Mouse (Mus musculus) forebrain, embryonic 13.5 days (tissue): ENCODE results near the gene Klf15. TPM values are rescaled to one million over a fixed set of nuclear protein-coding genes. Genes with fewer than 3 reads are reported as not detected.

Experiments used
- ATAC-seq: fragments of 200-750 bp; cut with Nextera tagmentation; 2 replicates; pipeline ENCODE4 v1.8.0; 2017
- H3K27ac ChIP-seq: fragments of 300-500 bp; sonication (generic); 2 replicates; pipeline ENCODE4 v1.5.1; 2015; ENCODE audit warnings: inconsistent platforms, mild to moderate bottlenecking, moderate library complexity
- H3K27me3 ChIP-seq: fragments of 300-500 bp; sonication (generic); 2 replicates; pipeline ENCODE4 v1.6.1; 2015; ENCODE audit warnings: mild to moderate bottlenecking, inconsistent platforms
- H3K36me3 ChIP-seq: fragments of 300-500 bp; sonication (generic); 2 replicates; pipeline ENCODE4 v1.6.1; 2015; ENCODE audit warnings: mild to moderate bottlenecking, inconsistent platforms; ENCODE audit not compliant: poor library complexity, severe bottlenecking
- H3K4me1 ChIP-seq: fragments of 300-500 bp; sonication (generic); 2 replicates; pipeline ENCODE4 v1.6.1; 2015; ENCODE audit warnings: inconsistent platforms
- H3K4me2 ChIP-seq: fragments of 300-500 bp; sonication (generic); 2 replicates; pipeline ENCODE4 v1.6.1; 2015; ENCODE audit warnings: inconsistent platforms, mild to moderate bottlenecking, moderate library complexity
- H3K4me3 ChIP-seq: fragments of 300-500 bp; sonication (generic); 2 replicates; pipeline ENCODE4 v1.5.1; 2015; ENCODE audit warnings: mild to moderate bottlenecking, inconsistent platforms
- H3K9ac ChIP-seq: fragments of 300-500 bp; sonication (generic); 2 replicates; pipeline ENCODE4 v1.6.1; 2015; ENCODE audit warnings: mild to moderate bottlenecking, inconsistent platforms
- H3K9me3 ChIP-seq: fragments of 300-500 bp; sonication (generic); replicated peaks from 2 replicates; pipeline ENCODE4 v1.6.1; 2016; ENCODE audit warnings: inconsistent platforms
- WGBS: fragments of 180-500 bp; shearing (Covaris S2); methylation state at CpG from one replicate; pipeline ENCODE4 v1.1.7; 2015; 5-methylcytosine and 5-hydroxymethylcytosine counted together
- polyA plus RNA-seq: library from polyadenylated mRNA; unstranded; fragments of >200 nt; fragmentation: Nextera tagmentation; extraction: Ambion mirVana; gene quantifications from 2 replicates; pipeline ENCODE4 v1.2.1, GENCODE M21; 2015

The Klf15 gene
- polyA plus RNA-seq, 1 experiment from 2014 or later, result 7.0 TPM

DNA sequence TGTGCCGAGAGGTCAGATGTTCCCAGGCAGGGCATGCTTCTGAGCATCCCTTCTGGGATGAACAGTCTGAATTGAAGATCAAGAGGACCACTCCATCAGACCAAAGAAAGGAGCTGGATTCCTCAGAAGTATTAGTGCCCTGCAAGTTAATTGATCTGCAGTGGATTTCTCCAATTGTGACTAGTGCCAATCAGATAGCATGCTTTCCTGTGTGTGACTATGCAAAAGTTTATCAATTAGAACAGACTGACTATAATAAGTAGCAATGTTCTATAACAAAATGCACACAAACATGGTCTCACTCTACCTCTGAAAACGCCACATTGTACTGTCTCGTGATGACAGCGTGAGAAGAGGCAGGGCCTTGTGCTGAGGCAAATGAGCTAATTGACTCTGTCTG lies 37.1 kb downstream of the Klf15 start:
- no peaks in the 10 kb centered on the region for H3K27me3 ChIP-seq
- H3K9me3 ChIP-seq, result no peaks in the 10 kb centered on the region
- no peak overlapping the region for H3K4me3 ChIP-seq
- ATAC-seq, result no peak
- no peak overlapping the region for H3K4me2 ChIP-seq
- H3K27ac ChIP-seq, result no peak overlapping the region
- no peaks in the 10 kb centered on the region for H3K36me3 ChIP-seq
- 40% methylated on average over 4 of the region's 4 CpGs for WGBS
- no peak overlapping the region for H3K9ac ChIP-seq
- peaks cover 17% of the 10 kb centered on the region for H3K4me1 ChIP-seq

DNA sequence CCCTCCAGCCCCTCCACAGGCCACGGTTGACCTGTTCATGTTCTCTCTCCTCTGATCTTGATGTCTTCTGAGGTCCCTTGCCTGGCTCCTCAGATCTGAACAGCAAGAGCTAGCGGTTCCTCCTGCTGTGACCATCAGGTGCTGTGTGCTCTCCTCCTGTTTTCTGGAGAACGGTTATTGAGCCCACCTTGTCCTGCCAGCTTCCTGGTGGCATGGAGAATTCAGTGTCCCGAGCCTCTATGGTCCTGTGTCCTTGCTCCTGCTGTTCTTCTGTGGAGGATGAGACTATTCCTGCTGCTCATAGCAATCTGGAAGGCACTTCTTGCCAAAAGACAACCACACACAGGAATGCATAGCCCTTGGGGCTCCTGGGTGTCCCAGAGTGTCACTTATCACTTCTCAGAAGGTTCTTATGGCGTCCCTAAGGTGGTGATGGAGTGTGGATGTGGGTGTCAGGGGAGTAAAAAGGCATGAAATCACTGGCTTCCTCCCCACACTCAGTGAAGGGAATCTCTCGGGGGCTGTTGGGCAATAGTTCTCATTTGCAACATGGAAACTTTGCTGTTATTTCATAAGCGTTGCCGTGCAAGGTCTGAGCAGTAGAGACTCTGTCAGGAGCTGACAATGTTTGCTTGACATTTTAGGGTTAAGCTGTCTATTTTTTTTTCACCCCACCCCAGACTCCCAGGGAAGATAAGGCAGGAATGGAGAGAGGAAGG lies 39.0 kb downstream of the Klf15 start:
- Histone ChIP-seq H3K27ac (no peak overlapping the region), H3K9me3 (no peaks in the 10 kb centered on the region), H3K9ac (no peak overlapping the region), H3K4me2 (no peak overlapping the region), H3K27me3 (no peaks in the 10 kb centered on the region), H3K4me1 (peaks cover 11% of the 10 kb centered on the region; the same call in 1 of the 2 replicates), H3K36me3 (no peaks in the 10 kb centered on the region), H3K4me3 (no peak overlapping the region)
- no peak for ATAC-seq
- 80% methylated on average over 8 of the region's 8 CpGs for WGBS

GRCm38 (mm10) chr6:90505906-90506305 lies 43.5 kb downstream of the Klf15 start:
- no peak overlapping the region for H3K4me3 ChIP-seq
- no peak for ATAC-seq
- no peaks in the 10 kb centered on the region for H3K9me3 ChIP-seq
- H3K27me3 ChIP-seq, result no peaks in the 10 kb centered on the region
- H3K4me2 ChIP-seq, result no peak overlapping the region
- H3K36me3 ChIP-seq, result no peaks in the 10 kb centered on the region
- WGBS, result 65% methylated on average over 6 of the region's 6 CpGs
- peaks cover 31% of the 10 kb centered on the region for H3K4me1 ChIP-seq
- H3K27ac ChIP-seq, result no peak overlapping the region
- H3K9ac ChIP-seq, result no peak overlapping the region

DNA sequence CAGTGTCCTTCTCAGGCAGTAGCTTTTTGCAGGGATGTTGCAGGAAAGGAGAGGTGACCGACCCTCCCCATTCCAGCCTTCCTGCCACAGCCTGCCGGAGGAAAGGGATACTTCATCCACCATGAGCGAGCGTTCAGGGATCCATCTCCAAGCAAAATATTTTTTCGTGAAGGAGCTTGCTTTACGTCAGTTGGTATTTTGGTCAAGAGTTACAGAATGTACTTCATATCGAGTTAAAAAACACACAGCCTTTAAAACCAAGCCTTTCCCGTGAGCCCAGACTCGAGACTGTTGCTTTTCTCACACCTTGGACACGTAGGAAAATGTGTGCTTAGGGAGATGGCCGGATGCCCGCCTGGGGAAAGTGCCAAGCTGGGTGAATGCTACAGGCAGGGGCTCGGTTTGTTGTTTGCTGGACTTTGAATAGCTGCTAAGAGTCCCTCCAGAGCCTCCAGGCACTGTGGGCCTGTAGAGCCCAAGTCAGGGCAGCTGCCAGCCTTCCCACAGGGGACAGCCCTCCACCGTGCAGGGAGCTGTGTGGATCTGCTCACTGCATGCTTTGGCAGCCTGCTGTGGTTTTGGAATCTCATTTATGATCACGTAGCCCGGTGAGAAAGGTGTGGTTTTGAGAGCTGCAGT lies 44.4 kb downstream of the Klf15 start:
- H3K9me3 ChIP-seq, result no peaks in the 10 kb centered on the region
- H3K36me3 ChIP-seq, result no peaks in the 10 kb centered on the region
- peaks cover 31% of the 10 kb centered on the region for H3K4me1 ChIP-seq
- H3K27ac ChIP-seq, result peak overlapping the region; percentile 73
- H3K9ac ChIP-seq, result no peak overlapping the region
- H3K27me3 ChIP-seq, result no peaks in the 10 kb centered on the region
- H3K4me3 ChIP-seq, result no peak overlapping the region
- ATAC-seq, result peak; percentile 92
- WGBS, result 51% methylated on average over 16 of the region's 16 CpGs
- no peak overlapping the region for H3K4me2 ChIP-seq

GRCm38 (mm10) chr6:90507443-90507842 lies 45.1 kb downstream of the Klf15 start:
- Histone ChIP-seq H3K27me3 (no peaks in the 10 kb centered on the region), H3K4me1 (peaks cover 31% of the 10 kb centered on the region), H3K4me2 (no peak overlapping the region), H3K27ac (peak overlapping the region; percentile 73), H3K9me3 (no peaks in the 10 kb centered on the region), H3K36me3 (no peaks in the 10 kb centered on the region), H3K9ac (no peak overlapping the region), H3K4me3 (no peak overlapping the region)
- ATAC-seq, result no peak

- peak; percentile 80 for ATAC-seq
- H3K27me3 ChIP-seq, result no peaks in the 10 kb centered on the region
- no peaks in the 10 kb centered on the region for H3K36me3 ChIP-seq
- no peaks in the 10 kb centered on the region for H3K9me3 ChIP-seq
- peaks cover 31% of the 10 kb centered on the region for H3K4me1 ChIP-seq
- H3K9ac ChIP-seq, result no peak overlapping the region
- H3K4me2 ChIP-seq, result no peak overlapping the region
- H3K4me3 ChIP-seq, result no peak overlapping the region
- WGBS, result 32% methylated on average over 4 of the region's 4 CpGs
- peak overlapping the region; percentile 35; the same call in 1 of the 2 replicates for H3K27ac ChIP-seq
Measured at GRCm38 (mm10) chr6:90508197-90508624, 45.8 kb downstream of the Klf15 start.

DNA sequence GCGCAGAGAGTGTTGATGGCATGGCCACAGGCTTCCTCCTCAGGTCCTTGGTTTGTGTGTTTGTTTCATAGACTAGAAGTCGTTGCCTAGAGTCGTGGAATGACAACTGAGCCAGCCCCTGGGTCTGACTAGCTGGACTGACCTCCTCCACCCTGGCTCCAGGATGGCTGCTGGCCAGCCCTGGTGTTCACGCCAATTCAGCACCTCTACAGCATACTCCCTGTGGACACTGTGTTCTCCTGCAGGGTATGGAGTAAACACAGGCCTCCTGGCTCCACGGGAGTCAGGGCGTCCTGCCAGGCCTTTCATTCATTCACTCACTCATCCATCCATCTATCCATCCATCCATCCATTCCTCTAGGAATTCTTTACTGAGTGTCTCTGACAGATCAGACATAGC lies 46.7 kb downstream of the Klf15 start:
- H3K9me3 ChIP-seq, result no peaks in the 10 kb centered on the region
- 65% methylated on average over 6 of the region's 6 CpGs for WGBS
- peaks cover 31% of the 10 kb centered on the region for H3K4me1 ChIP-seq
- peak overlapping the region; percentile 10; the same call in 1 of the 2 replicates for H3K27ac ChIP-seq
- no peaks in the 10 kb centered on the region for H3K27me3 ChIP-seq
- H3K4me3 ChIP-seq, result no peak overlapping the region
- H3K36me3 ChIP-seq, result no peaks in the 10 kb centered on the region
- H3K4me2 ChIP-seq, result no peak overlapping the region
- no peak for ATAC-seq
- no peak overlapping the region for H3K9ac ChIP-seq

GRCm38 (mm10) chr6:90512416-90512815 lies 50.0 kb downstream of the Klf15 start:
- Histone ChIP-seq H3K36me3 (no peaks in the 10 kb centered on the region), H3K9ac (no peak overlapping the region), H3K4me2 (no peak overlapping the region), H3K9me3 (no peaks in the 10 kb centered on the region), H3K27ac (no peak overlapping the region), H3K4me3 (no peak overlapping the region), H3K27me3 (no peaks in the 10 kb centered on the region), H3K4me1 (peaks cover 20% of the 10 kb centered on the region)
- 87% methylated on average over 5 of the region's 5 CpGs for WGBS
- ATAC-seq, result no peak

GRCm38 (mm10) chr6:90513074-90513856 lies 50.9 kb downstream of the Klf15 start:
- 70% methylated on average over 5 of the region's 5 CpGs for WGBS
- Histone ChIP-seq H3K36me3 (no peaks in the 10 kb centered on the region), H3K27ac (no peak overlapping the region), H3K4me2 (no peak overlapping the region), H3K4me3 (no peak overlapping the region), H3K4me1 (peaks cover 11% of the 10 kb centered on the region), H3K9me3 (no peaks in the 10 kb centered on the region), H3K9ac (no peak overlapping the region), H3K27me3 (no peaks in the 10 kb centered on the region)
- ATAC-seq, result no peak

DNA sequence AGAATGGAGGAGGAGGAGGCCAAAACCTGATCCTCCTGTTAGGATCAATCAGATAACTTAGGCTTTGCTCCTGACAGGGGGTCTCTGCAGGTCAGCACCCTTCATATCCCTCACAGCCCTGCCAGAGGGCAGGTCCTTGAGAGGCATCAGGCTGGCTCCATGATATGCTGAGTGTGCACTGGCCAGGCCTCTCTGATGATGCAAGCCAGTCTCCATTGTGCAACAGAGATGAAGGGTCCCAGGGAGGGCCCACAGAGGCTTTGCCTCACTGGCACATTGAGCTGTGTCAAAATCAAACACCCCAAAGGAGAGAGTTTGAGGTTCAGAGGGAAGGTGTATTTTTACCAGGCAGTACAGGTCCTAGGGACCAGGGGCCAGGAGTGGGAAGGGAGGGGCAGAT lies 52.0 kb downstream of the Klf15 start:
- no peak for ATAC-seq

DNA sequence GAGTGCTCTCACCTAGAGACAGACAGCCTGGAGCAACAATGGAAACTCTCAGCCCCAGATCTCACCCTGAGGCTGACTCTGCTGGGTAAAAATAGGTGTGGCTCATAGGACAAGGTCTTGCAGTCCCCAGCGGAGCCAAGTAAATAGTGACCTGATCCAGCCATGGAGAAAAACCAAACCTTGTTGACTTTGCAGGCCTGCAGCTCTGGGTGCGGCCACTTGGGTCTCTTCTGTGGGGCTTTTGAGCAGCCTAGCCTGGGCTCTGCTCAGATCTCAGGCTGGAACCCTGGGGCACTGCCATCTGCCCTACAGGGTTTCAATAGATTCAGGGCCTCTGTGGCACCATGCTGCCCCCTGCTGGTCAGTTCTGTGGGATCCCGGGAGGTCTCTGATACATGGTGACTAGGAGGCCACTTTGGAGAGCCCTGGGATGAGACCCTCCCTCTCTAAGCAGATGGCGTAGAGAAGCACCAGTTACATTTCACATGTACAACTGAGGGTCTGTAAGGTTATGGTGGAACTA lies 52.6 kb downstream of the Klf15 start:
- WGBS, result 42% methylated on average over 4 of the region's 4 CpGs
- Histone ChIP-seq H3K4me3 (no peak overlapping the region), H3K9me3 (no peaks in the 10 kb centered on the region)

More for the DNA sequence above, 52.0 kb downstream of the Klf15 start:
- Histone ChIP-seq H3K9me3 (no peaks in the 10 kb centered on the region), H3K4me3 (no peak overlapping the region), H3K4me1 (0 out of 2 replicates have a peak, but pooled peaks cover under 1% of the 10 kb centered on the region), H3K9ac (no peak overlapping the region), H3K27ac (no peak overlapping the region), H3K36me3 (no peaks in the 10 kb centered on the region), H3K27me3 (no peaks in the 10 kb centered on the region), H3K4me2 (no peak overlapping the region)

GRCm38 (mm10) chr6:90518892-90519291 lies 56.5 kb downstream of the Klf15 start:
- Histone ChIP-seq H3K27ac (no peak overlapping the region), H3K4me1 (no peaks in the 10 kb centered on the region), H3K9ac (no peak overlapping the region), H3K27me3 (no peaks in the 10 kb centered on the region), H3K36me3 (no peaks in the 10 kb centered on the region), H3K4me2 (no peak overlapping the region), H3K4me3 (no peak overlapping the region), H3K9me3 (no peaks in the 10 kb centered on the region)
- no peak for ATAC-seq
- 80% methylated on average over 3 of the region's 3 CpGs for WGBS

More for the DNA sequence above, 52.6 kb downstream of the Klf15 start:
- Histone ChIP-seq H3K4me2 (no peak overlapping the region), H3K9ac (no peak overlapping the region), H3K4me1 (no peaks in the 10 kb centered on the region), H3K36me3 (no peaks in the 10 kb centered on the region), H3K27me3 (no peaks in the 10 kb centered on the region), H3K27ac (no peak overlapping the region)
- peak; percentile 71 for ATAC-seq
